ENCODE assay signal across 8 mouse cellular contexts in genomic region chr12:65036892-65037545, GRCm38 (mm10). TPM values are rescaled to one million over a fixed set of nuclear protein-coding genes. Genes with fewer than 3 reads are reported as not detected.
DNase-seq lines count a peak whose midpoint lies in the region; ATAC-seq and TF ChIP-seq lines count a peak whose summit lies in the region.

No protein-coding gene starts in this region.

- H3K4me2 ChIP-seq in lung, postnatal 0 days (replicated peaks; ENCODE audit: low read depth, low read length): peak overlapping the region; percentile 57

- TF ChIP-seq EP300 in lung, postnatal 0 days (IDR thresholded peaks at IDR 0.05): no peak

- H3K9ac ChIP-seq in lung, postnatal 0 days (replicated peaks; ENCODE audit: low read depth): peak overlapping the region; percentile 90

- H3K36me3 ChIP-seq in lung, postnatal 0 days (ENCODE audit: insufficient read depth, low read length): no peaks in the 10 kb centered on the region
- H3K36me3 ChIP-seq in hindbrain, embryonic 10.5 days: peaks cover 11% of the 10 kb centered on the region; the same call in 1 of the 2 replicates
- H3K36me3 ChIP-seq in midbrain, embryonic 10.5 days: peaks cover 21% of the 10 kb centered on the region

- H3K27ac ChIP-seq in lung, postnatal 0 days (ENCODE audit: low read length): no peak overlapping the region
- peak overlapping the region; percentile 98 for H3K27ac ChIP-seq in hindbrain, embryonic 10.5 days
- H3K27ac ChIP-seq in midbrain, embryonic 10.5 days (replicated peaks): peak overlapping the region; percentile 96

- no peak for ATAC-seq in lung, postnatal 0 days

- peaks cover 14% of the 10 kb centered on the region for H3K4me1 ChIP-seq in lung, postnatal 0 days (ENCODE audit: insufficient read depth, low read depth, low read length)
- H3K4me1 ChIP-seq in hindbrain, embryonic 10.5 days (replicated peaks): peaks cover 20% of the 10 kb centered on the region
- H3K4me1 ChIP-seq in midbrain, embryonic 10.5 days: peaks cover 25% of the 10 kb centered on the region

- WGBS in lung, postnatal 0 days: 11% methylated on average over 18 of the region's 18 CpGs
- 23% methylated on average over 18 of the region's 18 CpGs for WGBS in hindbrain, embryonic 10.5 days
- 22% methylated on average over 18 of the region's 18 CpGs for WGBS in midbrain, embryonic 10.5 days

- H3K4me3 ChIP-seq in lung, postnatal 0 days (ENCODE audit: low read depth, low read length): peak overlapping the region; percentile 92
- peak overlapping the region; percentile 94 for H3K4me3 ChIP-seq in hindbrain, embryonic 10.5 days
- peak overlapping the region; percentile 94 for H3K4me3 ChIP-seq in midbrain, embryonic 10.5 days

- H3K27me3 ChIP-seq in lung, postnatal 0 days (replicated peaks; ENCODE audit: insufficient read depth, low read length): no peaks in the 10 kb centered on the region
- H3K27me3 ChIP-seq in hindbrain, embryonic 10.5 days (ENCODE audit: insufficient read depth, poor library complexity, severe bottlenecking): no peaks in the 10 kb centered on the region
- H3K27me3 ChIP-seq in midbrain, embryonic 10.5 days (ENCODE audit: low read depth, poor library complexity, severe bottlenecking): no peaks in the 10 kb centered on the region

- DNase-seq in lung, postnatal 0 days (ENCODE audit: low spot score): peak; percentile 44
- no peak for DNase-seq in lung, postnatal 14 days
- DNase-seq in c-Kit-positive CD71-positive TER-119-negative erythroid progenitor cells, embryonic 14.5 days (ENCODE audit: low read depth): peak; percentile 17
- no peak for DNase-seq in hindbrain, embryonic 10.5 days (ENCODE audit: low spot score)
- no peak for DNase-seq in midbrain, embryonic 10.5 days (ENCODE audit: low spot score)
- no peak for DNase-seq in urinary bladder, adult 2 months (ENCODE audit: low spot score)
- DNase-seq in cerebellum, adult 18-20 months: no peak
- DNase-seq in left cerebral cortex, adult 8-10 months (ENCODE audit: low spot score in 2 of 2): no peak

- TF ChIP-seq CTCF in lung, postnatal 0 days (IDR thresholded peaks at IDR 0.05): no peak

- H3K9me3 ChIP-seq in lung, postnatal 0 days (ENCODE audit: low read length): no peaks in the 10 kb centered on the region
- H3K9me3 ChIP-seq in hindbrain, embryonic 10.5 days: no peaks in the 10 kb centered on the region
- H3K9me3 ChIP-seq in midbrain, embryonic 10.5 days (replicated peaks): no peaks in the 10 kb centered on the region

RNA-seq across cellular contexts. Expression of gene Prpf39, which starts 0.9 kb away (rescaled TPM):
- polyA plus RNA-seq in lung, postnatal 0 days (2015; fragmentation: Nextera tagmentation; extraction: Ambion mirVana): 27.9 and 32.1 TPM in 2 replicates
- polyA plus RNA-seq in hindbrain, embryonic 10.5 days (2016; fragmentation: Nextera tagmentation; extraction: Ambion mirVana): 40.2 and 56.0 TPM in 2 replicates
- 59.5 and 61.8 TPM in 2 replicates for polyA plus RNA-seq in midbrain, embryonic 10.5 days (2016; fragmentation: Nextera tagmentation; extraction: Ambion mirVana)
- polyA plus RNA-seq in urinary bladder, adult 2 months (2012; rRNA removed): 37.3 and 37.8 TPM in 2 replicates
- total RNA-seq in left cerebral cortex, adult 8-10 months (2022): 10 to 100 TPM; 35.2 to 42.9 (median 36.9) TPM

RNA-seq across cellular contexts. Expression of gene Fkbp3, which starts 36.8 kb away (rescaled TPM):
- polyA plus RNA-seq in lung, postnatal 0 days (2015; fragmentation: Nextera tagmentation; extraction: Ambion mirVana): 131 and 141 TPM in 2 replicates
- 636 and 712 TPM in 2 replicates for polyA plus RNA-seq in hindbrain, embryonic 10.5 days (2016; fragmentation: Nextera tagmentation; extraction: Ambion mirVana)
- polyA plus RNA-seq in midbrain, embryonic 10.5 days (2016; fragmentation: Nextera tagmentation; extraction: Ambion mirVana): 718 and 827 TPM in 2 replicates
- 81.6 and 84.6 TPM in 2 replicates for polyA plus RNA-seq in urinary bladder, adult 2 months (2012; rRNA removed)
- total RNA-seq in left cerebral cortex, adult 8-10 months (2022): 100 to 1,000 TPM; 164 to 197 (median 165) TPM

RNA-seq across cellular contexts. Expression of gene Fancm, which starts 38.4 kb away (rescaled TPM):
- polyA plus RNA-seq in lung, postnatal 0 days (2015; fragmentation: Nextera tagmentation; extraction: Ambion mirVana): 3.7 and 4.1 TPM in 2 replicates
- 9.3 and 11.0 TPM in 2 replicates for polyA plus RNA-seq in hindbrain, embryonic 10.5 days (2016; fragmentation: Nextera tagmentation; extraction: Ambion mirVana)
- polyA plus RNA-seq in midbrain, embryonic 10.5 days (2016; fragmentation: Nextera tagmentation; extraction: Ambion mirVana): 10.7 and 13.3 TPM in 2 replicates
- polyA plus RNA-seq in urinary bladder, adult 2 months (2012; rRNA removed): 2.5 and 3.1 TPM in 2 replicates
- total RNA-seq in left cerebral cortex, adult 8-10 months (2022): 10 to 100 TPM; 11.4 to 19.9 (median 15.4) TPM

Comparison
In these comparisons a context has a peak if more than half of its experiments do, and no peak if none do; other contexts are left out.
1. DNase-seq: peak in lung, postnatal 0 days (single experiment) and c-Kit-positive CD71-positive TER-119-negative erythroid progenitor cells, embryonic 14.5 days (single experiment); none in lung, postnatal 14 days (single experiment), hindbrain, embryonic 10.5 days (single experiment), midbrain, embryonic 10.5 days (single experiment), urinary bladder, adult 2 months (single experiment), cerebellum, adult 18-20 months (0 of 2) and left cerebral cortex, adult 8-10 months (0 of 2).
2. Peak in every context shown above with its lines, with median percentiles within 50 percentile points of each other: H3K4me3 ChIP-seq.